Mouse (Mus musculus) C2C12 (cell line): Measurements from ENCODE around the gene Srd5a2.
"Not testable (repeated sequence)": the region's sequence is repeated elsewhere in the genome, so short reads cannot be mapped to it uniquely, and the experiment has no call there.

Experiments used
- CEBPB ChIP-seq: IDR thresholded peaks from one replicate; pipeline ENCODE4 v1.6.1; 2011; ENCODE audit warnings: low read depth, mild to moderate bottlenecking, control low read depth, moderate library complexity
- CTCF ChIP-seq: IDR thresholded peaks from one replicate; pipeline ENCODE4 v1.5.1; 2011; ENCODE audit not compliant: control insufficient read depth, insufficient read depth, insufficient read length
- FOSL1 ChIP-seq: IDR thresholded peaks from one replicate; pipeline ENCODE4 v1.8.0; 2011; ENCODE audit warnings: mild to moderate bottlenecking, low read length; ENCODE audit not compliant: poor library complexity, insufficient read depth, severe bottlenecking
- MAX ChIP-seq: IDR thresholded peaks from one replicate; pipeline ENCODE4 v1.6.1; 2011; ENCODE audit warnings: mild to moderate bottlenecking, control low read depth
- MYOD1 ChIP-seq: IDR thresholded peaks from one replicate; pipeline ENCODE4 v1.6.1; 2011; ENCODE audit warnings: low read depth; ENCODE audit not compliant: control insufficient read depth, insufficient read length
- MYOG ChIP-seq: IDR thresholded peaks from one replicate; pipeline ENCODE4 v1.6.1; 2011; ENCODE audit not compliant: control insufficient read depth, insufficient read length; ENCODE audit errors: extremely low read depth
- USF1 ChIP-seq: IDR thresholded peaks from one replicate; pipeline ENCODE4 v1.6.1; 2011; ENCODE audit warnings: low read depth, mild to moderate bottlenecking, control low read depth, moderate library complexity

DNA sequence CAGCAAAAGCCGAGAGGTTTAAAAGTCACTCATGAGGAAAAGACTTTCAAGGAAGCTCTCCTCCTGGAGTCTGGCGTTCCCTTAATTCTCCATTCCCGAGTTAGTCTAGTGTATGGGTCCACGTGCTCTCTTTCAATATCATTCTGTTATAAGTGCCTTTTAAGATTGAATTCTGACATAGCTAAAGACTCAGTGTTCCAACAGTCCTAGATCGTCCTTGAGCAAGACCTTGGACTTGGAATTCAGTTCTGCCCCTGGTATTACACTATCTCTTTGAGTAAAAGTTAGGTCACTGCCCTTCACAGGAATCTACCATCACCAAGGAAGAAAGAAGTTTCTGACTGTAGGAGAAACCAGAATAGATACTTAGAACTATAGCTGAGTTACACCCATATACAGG lies 25.4 kb upstream of the Srd5a2 start:
- not testable (repeated sequence) for TF ChIP-seq MYOG, CTCF, CEBPB, MAX, USF1, FOSL1, MYOD1
